Mouse (Mus musculus): Measurements from ENCODE around the gene Rimbp3. TPM values are rescaled to one million over a fixed set of nuclear protein-coding genes. Genes with fewer than 3 reads are reported as not detected.
"Not testable (repeated sequence)": the region's sequence is repeated elsewhere in the genome, so short reads cannot be mapped to it uniquely, and the experiment has no call there.

Rimbp3 gene
- polyA plus RNA-seq, 1 experiment from 2014 or later, result 0.13 TPM

GRCm38 (mm10) chr16:17222197-17222596 lies 13.8 kb downstream of the Rimbp3 start:
- Histone ChIP-seq H3K4me3 (no peak overlapping the region), H3K27me3 (no peaks in the 10 kb centered on the region), H3K4me1 (replicated peaks) (peaks cover 9% of the 10 kb centered on the region), H3K36me3 (no peaks in the 10 kb centered on the region), H3K4me2 (no peak overlapping the region), H3K9ac (no peak overlapping the region), H3K27ac (no peak overlapping the region), H3K9me3 (replicated peaks) (no peaks in the 10 kb centered on the region)
- peak; percentile 100 for ATAC-seq (replicated peaks; ENCODE audit: insufficient number of reproducible peaks, insufficient read depth, low FRiP score, low read depth)
- WGBS, result 30% methylated on average over 25 of the region's 25 CpGs

- Histone ChIP-seq H3K4me1 (replicated peaks) (no peaks in the 10 kb centered on the region), H3K9ac (no peak overlapping the region), H3K27me3 (no peaks in the 10 kb centered on the region), H3K36me3 (no peaks in the 10 kb centered on the region), H3K27ac (no peak overlapping the region), H3K9me3 (replicated peaks) (no peaks in the 10 kb centered on the region), H3K4me2 (no peak overlapping the region), H3K4me3 (no peak overlapping the region)
- whole genome bisulfite sequencing, result 82% methylated on average over 5 of the region's 5 CpGs
- no peak for ATAC-seq (replicated peaks; ENCODE audit: insufficient number of reproducible peaks, insufficient read depth, low FRiP score, low read depth)
Observed at GRCm38 (mm10) chr16:17225584-17225983, 17.2 kb downstream of the Rimbp3 start.

GRCm38 (mm10) chr16:17226496-17226895 lies 18.1 kb downstream of the Rimbp3 start:
- Histone ChIP-seq H3K4me3 (no peak overlapping the region), H3K27me3 (no peaks in the 10 kb centered on the region), H3K9me3 (replicated peaks) (no peaks in the 10 kb centered on the region), H3K4me2 (no peak overlapping the region), H3K36me3 (no peaks in the 10 kb centered on the region), H3K9ac (no peak overlapping the region), H3K4me1 (replicated peaks) (no peaks in the 10 kb centered on the region), H3K27ac (no peak overlapping the region)
- no peak for ATAC-seq (replicated peaks; ENCODE audit: insufficient number of reproducible peaks, insufficient read depth, low FRiP score, low read depth)

- not testable (repeated sequence) for H3K9me3 ChIP-seq (replicated peaks); H3K36me3 ChIP-seq; H3K27me3 ChIP-seq; H3K4me2 ChIP-seq; H3K27ac ChIP-seq; ATAC-seq (replicated peaks; ENCODE audit: insufficient number of reproducible peaks, insufficient read depth, low FRiP score, low read depth); H3K9ac ChIP-seq; H3K4me3 ChIP-seq
- WGBS, result 87% methylated on average over 2 of the region's 2 CpGs
- H3K4me1 ChIP-seq (replicated peaks), result peaks cover 26% of the 10 kb centered on the region
Observed at GRCm38 (mm10) chr16:17231523-17231922, 23.1 kb downstream of the Rimbp3 start.

- ATAC-seq (replicated peaks; ENCODE audit: insufficient number of reproducible peaks, insufficient read depth, low FRiP score, low read depth), result peak; percentile 96
- Histone ChIP-seq H3K27me3 (no peaks in the 10 kb centered on the region), H3K9ac (peak within 1 kb of the TSS; percentile 98), H3K4me1 (replicated peaks) (peaks cover 39% of the 10 kb centered on the region), H3K4me3 (peak within 1 kb of the TSS; percentile 97), H3K27ac (peak within 1 kb of the TSS; percentile 93), H3K36me3 (no peaks in the 10 kb centered on the region), H3K9me3 (replicated peaks) (no peaks in the 10 kb centered on the region), H3K4me2 (peak within 1 kb of the TSS; percentile 93)
- 2% methylated on average over 59 of the region's 59 CpGs for WGBS
Observed at GRCm38 (mm10) chr16:17232794-17233701, 24.6 kb downstream of the Rimbp3 start, which contains the start of gene Hic2. Gene Hic2, plus strand, starts transcription at chr16:17233572.

GRCm38 (mm10) chr16:17233702-17234498 lies 25.5 kb downstream of the Rimbp3 start:
- Histone ChIP-seq H3K27me3 (no peaks in the 10 kb centered on the region), H3K4me2 (peak overlapping the region; percentile 93), H3K27ac (peak overlapping the region; percentile 93), H3K4me3 (peak overlapping the region; percentile 97), H3K4me1 (replicated peaks) (peaks cover 48% of the 10 kb centered on the region), H3K9ac (peak overlapping the region; percentile 98), H3K9me3 (replicated peaks) (no peaks in the 10 kb centered on the region), H3K36me3 (no peaks in the 10 kb centered on the region)
- ATAC-seq (replicated peaks; ENCODE audit: insufficient number of reproducible peaks, insufficient read depth, low FRiP score, low read depth), result peak; percentile 48
- under 1% methylated on average over 62 of the region's 62 CpGs for WGBS

GRCm38 (mm10) chr16:17234499-17234895 lies 26.1 kb downstream of the Rimbp3 start:
- Histone ChIP-seq H3K4me2 (peak overlapping the region; percentile 93), H3K4me1 (replicated peaks) (peaks cover 54% of the 10 kb centered on the region), H3K36me3 (no peaks in the 10 kb centered on the region), H3K27ac (peak overlapping the region; percentile 93), H3K27me3 (no peaks in the 10 kb centered on the region), H3K9ac (peak overlapping the region; percentile 98), H3K9me3 (replicated peaks) (no peaks in the 10 kb centered on the region), H3K4me3 (peak overlapping the region; percentile 97)
- WGBS, result 2% methylated on average over 12 of the region's 12 CpGs
- no peak for ATAC-seq (replicated peaks; ENCODE audit: insufficient number of reproducible peaks, insufficient read depth, low FRiP score, low read depth)

GRCm38 (mm10) chr16:17234916-17235665 lies 26.7 kb downstream of the Rimbp3 start:
- Histone ChIP-seq H3K4me1 (replicated peaks) (peaks cover 60% of the 10 kb centered on the region), H3K36me3 (no peaks in the 10 kb centered on the region), H3K27ac (peak overlapping the region; percentile 93), H3K9me3 (replicated peaks) (no peaks in the 10 kb centered on the region), H3K9ac (peak overlapping the region; percentile 98), H3K27me3 (no peaks in the 10 kb centered on the region), H3K4me3 (peak overlapping the region; percentile 97), H3K4me2 (peak overlapping the region; percentile 93)
- no peak for ATAC-seq (replicated peaks; ENCODE audit: insufficient number of reproducible peaks, insufficient read depth, low FRiP score, low read depth)
- WGBS, result 17% methylated on average over 9 of the region's 9 CpGs

GRCm38 (mm10) chr16:17237634-17238033 lies 29.2 kb downstream of the Rimbp3 start:
- H3K4me1 ChIP-seq (replicated peaks), result peaks cover 68% of the 10 kb centered on the region

GRCm38 (mm10) chr16:17239409-17239808 lies 31.0 kb downstream of the Rimbp3 start:
- no peak overlapping the region for H3K9ac ChIP-seq
- no peaks in the 10 kb centered on the region for H3K27me3 ChIP-seq
- ATAC-seq (replicated peaks; ENCODE audit: insufficient number of reproducible peaks, insufficient read depth, low FRiP score, low read depth), result no peak
- 54% methylated on average over 2 of the region's 2 CpGs for WGBS
- no peak overlapping the region for H3K4me3 ChIP-seq
- H3K4me2 ChIP-seq, result no peak overlapping the region
- peaks cover 73% of the 10 kb centered on the region for H3K4me1 ChIP-seq (replicated peaks)
- H3K9me3 ChIP-seq (replicated peaks), result no peaks in the 10 kb centered on the region
- no peaks in the 10 kb centered on the region for H3K36me3 ChIP-seq
- no peak overlapping the region for H3K27ac ChIP-seq

More at GRCm38 (mm10) chr16:17237634-17238033, 29.2 kb downstream of the Rimbp3 start:
- Histone ChIP-seq H3K36me3 (no peaks in the 10 kb centered on the region), H3K4me2 (peak overlapping the region; percentile 16; the same call in 1 of the 2 replicates), H3K27me3 (no peaks in the 10 kb centered on the region), H3K27ac (peak overlapping the region; percentile 70), H3K9ac (no peak overlapping the region), H3K9me3 (replicated peaks) (no peaks in the 10 kb centered on the region), H3K4me3 (no peak overlapping the region)
- 28% methylated on average over 3 of the region's 3 CpGs for WGBS
- no peak; the same call in 1 of the 2 replicates for ATAC-seq (replicated peaks; ENCODE audit: insufficient number of reproducible peaks, insufficient read depth, low FRiP score, low read depth)

GRCm38 (mm10) chr16:17243731-17244130 lies 35.3 kb downstream of the Rimbp3 start:
- H3K27ac ChIP-seq, result 0 out of 2 replicates have a peak overlapping the region, but pooled peaks have one; percentile 20
- WGBS, result 19% methylated on average over 1 of the region's 1 CpGs
- H3K9ac ChIP-seq, result no peak overlapping the region
- H3K36me3 ChIP-seq, result no peaks in the 10 kb centered on the region
- no peak overlapping the region for H3K4me3 ChIP-seq
- no peak overlapping the region for H3K4me2 ChIP-seq
- H3K27me3 ChIP-seq, result no peaks in the 10 kb centered on the region
- H3K4me1 ChIP-seq (replicated peaks), result peaks cover 54% of the 10 kb centered on the region
- no peaks in the 10 kb centered on the region for H3K9me3 ChIP-seq (replicated peaks)
- no peak for ATAC-seq (replicated peaks; ENCODE audit: insufficient number of reproducible peaks, insufficient read depth, low FRiP score, low read depth)
